Mouse (Mus musculus) small intestine, adult 2 months (tissue): ENCODE data around the gene Bcl11a. TPM values are rescaled to one million over a fixed set of nuclear protein-coding genes. Genes with fewer than 3 reads are reported as not detected.

Experiments
- H3K27ac ChIP-seq: fragments of 200-500 bp; 2 replicates; pipeline ENCODE4 v1.5.1; 2012; ENCODE audit warnings: low read depth, low read length, control low read depth, inconsistent platforms; ENCODE audit not compliant: insufficient read depth
- H3K27me3 ChIP-seq: fragments of 200-500 bp; 2 replicates; pipeline ENCODE4 v1.6.1; 2012; ENCODE audit warnings: mild to moderate bottlenecking, moderate library complexity, low read length, inconsistent platforms; ENCODE audit not compliant: control insufficient read depth, insufficient read depth
- H3K36me3 ChIP-seq: fragments of 200-500 bp; 2 replicates; pipeline ENCODE4 v1.6.1; 2012; ENCODE audit warnings: mild to moderate bottlenecking, low read length, control low read depth, inconsistent platforms; ENCODE audit not compliant: control insufficient read depth, insufficient read depth
- H3K4me1 ChIP-seq: fragments of 200-500 bp; 2 replicates; pipeline ENCODE4 v1.6.1; 2012; ENCODE audit warnings: low read length, inconsistent platforms, mixed read lengths; ENCODE audit not compliant: control insufficient read depth, insufficient read depth, insufficient read length
- H3K4me3 ChIP-seq: fragments of 200-500 bp; 2 replicates; pipeline ENCODE4 v1.5.1; 2012; ENCODE audit warnings: low read depth, mild to moderate bottlenecking, control low read depth, inconsistent platforms, low read length, moderate library complexity
- CTCF ChIP-seq: fragments of 200-500 bp; IDR thresholded peaks from 2 replicates; pipeline ENCODE4 v1.5.1; 2012; ENCODE audit warnings: low read depth, mild to moderate bottlenecking, control low read depth, inconsistent platforms, low read length, moderate library complexity, mixed read lengths; ENCODE audit not compliant: insufficient replicate concordance, insufficient read length; ENCODE audit errors: extremely low read depth
- POLR2A ChIP-seq: fragments of 200-500 bp; IDR thresholded peaks from 2 replicates; pipeline ENCODE4 v1.6.1; 2012; ENCODE audit warnings: low read depth, mild to moderate bottlenecking, control low read depth, inconsistent platforms, low read length, moderate library complexity
- WGBS: fragments of 180-500 bp; shearing (Covaris S2); methylation state at CpG from one replicate; pipeline ENCODE4 v1.1.7; 2018; 5-methylcytosine and 5-hydroxymethylcytosine counted together
- polyA plus RNA-seq: library from polyadenylated mRNA; depleted of rRNA; stranded (reverse); fragments of >200 nt; gene quantifications from 2 replicates; pipeline ENCODE4 v1.2.3, GENCODE M21; 2012

Bcl11a gene
- polyA plus RNA-seq, 1 experiment, result 3.7 TPM

DNA sequence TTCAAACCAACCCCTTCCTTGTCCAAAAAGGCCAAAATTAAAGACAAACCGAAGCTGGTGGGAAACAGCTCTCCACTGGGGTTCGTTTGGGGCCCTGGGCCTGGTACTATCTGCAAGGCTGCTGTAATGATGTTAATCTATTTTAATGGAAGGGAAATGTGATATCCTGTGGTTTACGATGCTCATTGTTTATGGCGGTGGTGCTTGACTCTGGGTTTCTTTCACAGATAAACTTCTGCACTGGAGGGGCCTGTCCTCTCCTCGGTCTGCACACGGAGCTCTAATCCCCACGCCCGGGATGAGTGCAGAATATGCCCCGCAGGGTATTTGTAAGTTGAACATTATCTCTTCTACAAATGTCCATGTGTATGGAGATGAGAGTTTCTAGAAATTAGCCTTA, 80.2 kb downstream of the Bcl11a start:
- Histone ChIP-seq H3K36me3 (no peaks in the 10 kb centered on the region), H3K27me3 (no peaks in the 10 kb centered on the region), H3K4me1 (no peaks in the 10 kb centered on the region), H3K27ac (no peak overlapping the region), H3K4me3 (no peak overlapping the region)
- no peak for TF ChIP-seq CTCF
- TF ChIP-seq POLR2A, result no peak
- WGBS, result 58% methylated on average over 9 of the region's 9 CpGs

DNA sequence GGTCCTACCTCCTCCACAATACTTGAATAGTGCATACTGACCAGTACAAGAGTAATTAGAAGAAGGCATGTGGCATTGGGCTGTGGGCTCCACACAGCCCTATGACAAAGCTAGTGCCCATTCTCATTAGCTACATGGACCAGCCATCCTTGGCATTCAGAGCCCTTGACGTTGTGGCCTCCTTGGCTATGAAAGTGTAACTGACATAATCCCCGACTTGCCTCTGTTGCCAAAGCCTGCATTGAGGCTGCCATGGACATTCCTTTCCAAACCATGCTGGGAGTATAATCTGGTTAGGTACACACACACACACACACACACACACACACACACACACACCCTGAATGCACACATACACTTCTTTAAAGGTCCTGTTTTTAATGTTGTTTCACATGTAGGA, 81.8 kb downstream of the Bcl11a start:
- WGBS, result 86% methylated on average over 2 of the region's 2 CpGs

GRCm38 (mm10) chr11:24161458-24161857, 83.6 kb downstream of the Bcl11a start:
- TF ChIP-seq CTCF (no peak), POLR2A (no peak)
- H3K27ac ChIP-seq, result no peak overlapping the region
- H3K4me1 ChIP-seq, result no peaks in the 10 kb centered on the region
- H3K36me3 ChIP-seq, result peaks cover 7% of the 10 kb centered on the region; the same call in 1 of the 2 replicates
- no peaks in the 10 kb centered on the region for H3K27me3 ChIP-seq
- WGBS, result 89% methylated on average over 2 of the region's 2 CpGs
- no peak overlapping the region for H3K4me3 ChIP-seq

More for the DNA sequence above, 81.8 kb downstream of the Bcl11a start:
- no peak overlapping the region for H3K4me3 ChIP-seq
- no peak overlapping the region for H3K27ac ChIP-seq
- no peak for TF ChIP-seq CTCF
- no peak for TF ChIP-seq POLR2A
- H3K36me3 ChIP-seq, result peaks cover 7% of the 10 kb centered on the region; the same call in 1 of the 2 replicates
- H3K27me3 ChIP-seq, result no peaks in the 10 kb centered on the region
- H3K4me1 ChIP-seq, result no peaks in the 10 kb centered on the region

GRCm38 (mm10) chr11:24162056-24162455, 84.2 kb downstream of the Bcl11a start:
- Histone ChIP-seq H3K27ac (no peak overlapping the region), H3K36me3 (peaks cover 7% of the 10 kb centered on the region; the same call in 1 of the 2 replicates), H3K4me3 (no peak overlapping the region), H3K4me1 (no peaks in the 10 kb centered on the region), H3K27me3 (no peaks in the 10 kb centered on the region)
- TF ChIP-seq CTCF, result no peak
- no peak for TF ChIP-seq POLR2A
- 59% methylated on average over 7 of the region's 7 CpGs for WGBS

DNA sequence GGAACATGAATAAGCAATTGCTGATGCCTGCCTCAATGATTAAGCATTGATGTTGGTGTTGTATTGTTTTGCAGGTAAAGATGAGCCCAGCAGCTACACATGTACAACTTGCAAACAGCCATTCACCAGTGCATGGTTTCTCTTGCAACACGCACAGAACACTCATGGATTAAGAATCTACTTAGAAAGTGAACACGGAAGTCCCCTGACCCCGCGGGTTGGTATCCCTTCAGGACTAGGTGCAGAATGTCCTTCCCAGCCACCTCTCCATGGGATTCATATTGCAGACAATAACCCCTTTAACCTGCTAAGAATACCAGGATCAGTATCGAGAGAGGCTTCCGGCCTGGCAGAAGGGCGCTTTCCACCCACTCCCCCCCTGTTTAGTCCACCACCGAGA, 85.2 kb downstream of the Bcl11a start:
- Histone ChIP-seq H3K4me1 (no peaks in the 10 kb centered on the region), H3K4me3 (no peak overlapping the region), H3K27ac (no peak overlapping the region), H3K36me3 (peaks cover 7% of the 10 kb centered on the region; the same call in 1 of the 2 replicates), H3K27me3 (no peaks in the 10 kb centered on the region)
- TF ChIP-seq CTCF, result no peak
- TF ChIP-seq POLR2A, result no peak
- 98% methylated on average over 8 of the region's 8 CpGs for WGBS

DNA sequence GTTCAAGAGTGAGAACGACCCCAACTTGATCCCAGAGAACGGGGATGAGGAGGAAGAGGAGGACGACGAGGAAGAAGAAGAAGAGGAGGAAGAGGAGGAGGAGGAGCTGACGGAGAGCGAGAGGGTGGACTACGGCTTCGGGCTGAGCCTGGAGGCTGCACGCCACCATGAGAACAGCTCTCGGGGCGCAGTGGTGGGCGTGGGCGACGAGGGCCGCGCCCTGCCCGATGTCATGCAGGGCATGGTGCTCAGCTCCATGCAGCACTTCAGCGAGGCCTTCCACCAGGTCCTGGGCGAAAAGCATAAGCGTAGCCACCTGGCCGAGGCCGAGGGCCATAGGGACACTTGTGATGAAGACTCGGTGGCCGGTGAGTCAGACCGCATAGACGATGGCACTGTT, 86.2 kb downstream of the Bcl11a start:
- WGBS, result 95% methylated on average over 26 of the region's 26 CpGs
- TF ChIP-seq POLR2A, result no peak
- no peak for TF ChIP-seq CTCF
- Histone ChIP-seq H3K27ac (no peak overlapping the region), H3K4me1 (no peaks in the 10 kb centered on the region), H3K36me3 (peaks cover 7% of the 10 kb centered on the region; the same call in 1 of the 2 replicates), H3K27me3 (no peaks in the 10 kb centered on the region), H3K4me3 (no peak overlapping the region)

GRCm38 (mm10) chr11:24171675-24172285, 93.9 kb downstream of the Bcl11a start:
- Histone ChIP-seq H3K4me3 (no peak overlapping the region), H3K27ac (no peak overlapping the region), H3K27me3 (no peaks in the 10 kb centered on the region), H3K36me3 (no peaks in the 10 kb centered on the region), H3K4me1 (no peaks in the 10 kb centered on the region)
- WGBS, result 86% methylated on average over 5 of the region's 5 CpGs
- no peak for TF ChIP-seq POLR2A
- TF ChIP-seq CTCF, result no peak

GRCm38 (mm10) chr11:24172585-24172984, 94.7 kb downstream of the Bcl11a start:
- no peaks in the 10 kb centered on the region for H3K4me1 ChIP-seq
- no peak overlapping the region for H3K27ac ChIP-seq
- WGBS, result 95% methylated on average over 17 of the region's 17 CpGs
- no peak overlapping the region for H3K4me3 ChIP-seq
- H3K27me3 ChIP-seq, result no peaks in the 10 kb centered on the region
- no peak for TF ChIP-seq POLR2A
- TF ChIP-seq CTCF, result no peak
- no peaks in the 10 kb centered on the region for H3K36me3 ChIP-seq
